Mouse (Mus musculus) neural tube, embryonic 14.5 days (tissue): ENCODE data around the gene Wdfy3. TPM values are rescaled to one million over a fixed set of nuclear protein-coding genes. Genes with fewer than 3 reads are reported as not detected.
"Not testable (repeated sequence)": the region's sequence is repeated elsewhere in the genome, so short reads cannot be mapped to it uniquely, and the experiment has no call there.

Source experiments
- ATAC-seq: fragments of 200-750 bp; cut with Nextera tagmentation; 2 replicates; pipeline ENCODE4 v1.8.0; 2017; ENCODE audit warnings: low read depth, mild to moderate bottlenecking, moderate TSS enrichment, moderate library complexity
- H3K27ac ChIP-seq: fragments of 300-500 bp; sonication (generic); 2 replicates; pipeline ENCODE4 v1.5.1; 2014; ENCODE audit warnings: low read depth, mild to moderate bottlenecking, control low read depth, low read length, moderate library complexity, mixed read lengths
- H3K27me3 ChIP-seq: fragments of 300-500 bp; sonication (generic); 2 replicates; pipeline ENCODE4 v1.6.1; 2014; ENCODE audit warnings: low read length; ENCODE audit not compliant: control insufficient read depth, insufficient read depth
- H3K36me3 ChIP-seq: fragments of 300-500 bp; sonication (generic); 2 replicates; pipeline ENCODE4 v1.6.1; 2014; ENCODE audit warnings: low read length, mixed read lengths; ENCODE audit not compliant: control insufficient read depth, insufficient read depth
- H3K4me1 ChIP-seq: fragments of 300-500 bp; sonication (generic); 2 replicates; pipeline ENCODE4 v1.6.1; 2014; ENCODE audit warnings: low read length; ENCODE audit not compliant: control insufficient read depth, insufficient read depth
- H3K4me2 ChIP-seq: fragments of 300-500 bp; sonication (generic); 2 replicates; pipeline ENCODE4 v1.6.1; 2014; ENCODE audit warnings: mild to moderate bottlenecking, low read depth, low read length, control low read depth
- H3K4me3 ChIP-seq: fragments of 300-500 bp; sonication (generic); 2 replicates; pipeline ENCODE4 v1.5.1; 2014; ENCODE audit warnings: low read depth, low read length, control low read depth, mixed read lengths
- H3K9ac ChIP-seq: fragments of 300-500 bp; sonication (generic); replicated peaks from 2 replicates; pipeline ENCODE4 v1.6.1; 2014; ENCODE audit warnings: low read depth, mild to moderate bottlenecking, control low read depth, low read length, mixed read lengths
- H3K9me3 ChIP-seq: fragments of 300-500 bp; sonication (generic); 2 replicates; pipeline ENCODE4 v1.6.1; 2016; ENCODE audit warnings: low read length; ENCODE audit not compliant: control insufficient read depth
- WGBS: fragments of 180-500 bp; shearing (Covaris S2); extraction: QIAGEN DNeasy Blood & Tissue Kit; methylation state at CpG from one replicate; pipeline ENCODE4 v1.1.7; 2014; 5-methylcytosine and 5-hydroxymethylcytosine counted together
- polyA plus RNA-seq: library from polyadenylated mRNA; unstranded; fragments of >200 nt; fragmentation: Nextera tagmentation; extraction: Ambion mirVana; gene quantifications from 2 replicates; pipeline ENCODE4 v1.2.1, GENCODE M21; 2014

Wdfy3 gene
- polyA plus RNA-seq, 1 experiment from 2014 or later, result 34.9 TPM

- peaks cover 40% of the 10 kb centered on the region for H3K36me3 ChIP-seq
- H3K4me1 ChIP-seq, result no peaks in the 10 kb centered on the region
- 94% methylated on average over 8 of the region's 8 CpGs for WGBS
- H3K4me3 ChIP-seq, result no peak overlapping the region
- H3K9ac ChIP-seq, result no peak overlapping the region
- no peak for ATAC-seq
- no peak overlapping the region for H3K27ac ChIP-seq
- H3K27me3 ChIP-seq, result no peaks in the 10 kb centered on the region
- no peak overlapping the region for H3K4me2 ChIP-seq
- no peaks in the 10 kb centered on the region for H3K9me3 ChIP-seq
These were observed 143.4 kb downstream of the Wdfy3 start for GRCm38 (mm10) chr5:101926311-101926710.

- H3K4me3 ChIP-seq, result no peak overlapping the region
- no peak overlapping the region for H3K9ac ChIP-seq
- H3K4me2 ChIP-seq, result no peak overlapping the region
- H3K27me3 ChIP-seq, result no peaks in the 10 kb centered on the region
- H3K36me3 ChIP-seq, result peaks cover 50% of the 10 kb centered on the region
- H3K4me1 ChIP-seq, result no peaks in the 10 kb centered on the region
- WGBS, result 39% methylated on average over 11 of the region's 11 CpGs
- ATAC-seq, result no peak
- no peaks in the 10 kb centered on the region for H3K9me3 ChIP-seq
- H3K27ac ChIP-seq, result no peak overlapping the region
These were observed 146.0 kb downstream of the Wdfy3 start for GRCm38 (mm10) chr5:101923710-101924109.

GRCm38 (mm10) chr5:101919559-101919958 lies 150.2 kb downstream of the Wdfy3 start:
- no peaks in the 10 kb centered on the region for H3K9me3 ChIP-seq
- H3K4me1 ChIP-seq, result no peaks in the 10 kb centered on the region
- ATAC-seq, result no peak
- H3K36me3 ChIP-seq, result peaks cover 67% of the 10 kb centered on the region
- no peak overlapping the region for H3K4me3 ChIP-seq
- no peak overlapping the region for H3K27ac ChIP-seq
- H3K9ac ChIP-seq, result no peak overlapping the region
- 96% methylated on average over 5 of the region's 5 CpGs for WGBS
- no peaks in the 10 kb centered on the region for H3K27me3 ChIP-seq
- H3K4me2 ChIP-seq, result no peak overlapping the region

- ATAC-seq, result no peak
- H3K4me1 ChIP-seq, result no peaks in the 10 kb centered on the region
- H3K27me3 ChIP-seq, result no peaks in the 10 kb centered on the region
- no peaks in the 10 kb centered on the region for H3K9me3 ChIP-seq
- no peak overlapping the region for H3K9ac ChIP-seq
- peaks cover 86% of the 10 kb centered on the region for H3K36me3 ChIP-seq
- WGBS, result 99% methylated on average over 10 of the region's 10 CpGs
- H3K27ac ChIP-seq, result no peak overlapping the region
- H3K4me2 ChIP-seq, result no peak overlapping the region
- H3K4me3 ChIP-seq, result no peak overlapping the region
These were observed 160.3 kb downstream of the Wdfy3 start for GRCm38 (mm10) chr5:101909468-101909867.

- WGBS, result over 99% methylated on average over 3 of the region's 3 CpGs
- H3K27me3 ChIP-seq, result no peaks in the 10 kb centered on the region
- no peak for ATAC-seq
- H3K4me1 ChIP-seq, result no peaks in the 10 kb centered on the region
- no peaks in the 10 kb centered on the region for H3K9me3 ChIP-seq
- peaks cover 83% of the 10 kb centered on the region for H3K36me3 ChIP-seq
- no peak overlapping the region for H3K4me2 ChIP-seq
- H3K4me3 ChIP-seq, result no peak overlapping the region
- no peak overlapping the region for H3K9ac ChIP-seq
- no peak overlapping the region for H3K27ac ChIP-seq
These were observed 164.1 kb downstream of the Wdfy3 start for GRCm38 (mm10) chr5:101905624-101906023.

- not testable (repeated sequence) for H3K4me1 ChIP-seq, ATAC-seq, H3K4me3 ChIP-seq, H3K27ac ChIP-seq, H3K4me2 ChIP-seq, H3K27me3 ChIP-seq, H3K9me3 ChIP-seq, H3K9ac ChIP-seq
- 94% methylated on average over 4 of the region's 4 CpGs for WGBS
- peaks cover 83% of the 10 kb centered on the region for H3K36me3 ChIP-seq
These were observed 164.9 kb downstream of the Wdfy3 start for GRCm38 (mm10) chr5:101904841-101905240.

- ATAC-seq, result no peak
- H3K36me3 ChIP-seq, result peaks cover 74% of the 10 kb centered on the region
- no peaks in the 10 kb centered on the region for H3K27me3 ChIP-seq
- H3K9ac ChIP-seq, result no peak overlapping the region
- WGBS, result 88% methylated on average over 1 of the region's 1 CpGs
- H3K4me3 ChIP-seq, result no peak overlapping the region
- H3K9me3 ChIP-seq, result no peaks in the 10 kb centered on the region
- no peak overlapping the region for H3K4me2 ChIP-seq
- H3K27ac ChIP-seq, result no peak overlapping the region
- H3K4me1 ChIP-seq, result no peaks in the 10 kb centered on the region
These were observed 167.0 kb downstream of the Wdfy3 start for GRCm38 (mm10) chr5:101902686-101903085.

- Histone ChIP-seq H3K9ac (no peak overlapping the region), H3K27ac (no peak overlapping the region), H3K9me3 (no peaks in the 10 kb centered on the region), H3K4me1 (no peaks in the 10 kb centered on the region), H3K36me3 (peaks cover 70% of the 10 kb centered on the region), H3K4me2 (no peak overlapping the region), H3K4me3 (no peak overlapping the region), H3K27me3 (no peaks in the 10 kb centered on the region)
- 96% methylated on average over 15 of the region's 15 CpGs for WGBS
- no peak for ATAC-seq
These were observed 169.7 kb downstream of the Wdfy3 start for GRCm38 (mm10) chr5:101899981-101900380.

GRCm38 (mm10) chr5:101896784-101897183 lies 172.9 kb downstream of the Wdfy3 start:
- ATAC-seq, result no peak
- no peak overlapping the region for H3K4me2 ChIP-seq
- peaks cover 60% of the 10 kb centered on the region for H3K36me3 ChIP-seq
- 95% methylated on average over 11 of the region's 11 CpGs for WGBS
- no peaks in the 10 kb centered on the region for H3K9me3 ChIP-seq
- no peaks in the 10 kb centered on the region for H3K27me3 ChIP-seq
- no peak overlapping the region for H3K27ac ChIP-seq
- H3K9ac ChIP-seq, result no peak overlapping the region
- no peak overlapping the region for H3K4me3 ChIP-seq
- no peaks in the 10 kb centered on the region for H3K4me1 ChIP-seq
